Mouse (Mus musculus) heart, postnatal 4 days (tissue): ENCODE data around the gene Elfn2. TPM values are rescaled to one million over a fixed set of nuclear protein-coding genes. Genes with fewer than 3 reads are reported as not detected.

ENCODE experiments used
- DNase-seq: peaks from one replicate; pipeline ENCODE4 v3.0.0; 2021
- total RNA-seq, 2 experiments: library from RNA; stranded (reverse); gene quantifications; 2 replicates each; pipeline ENCODE4 v1.2.3; 2021

Elfn2 gene
- total RNA-seq, 2 experiments from 2014 or later, result 0.95 to 1.3 TPM

- peak; percentile 60 for DNase-seq
Measured at GRCm38 (mm10) chr15:78720532-78720931, 2.0 kb upstream of the Elfn2 start.

DNA sequence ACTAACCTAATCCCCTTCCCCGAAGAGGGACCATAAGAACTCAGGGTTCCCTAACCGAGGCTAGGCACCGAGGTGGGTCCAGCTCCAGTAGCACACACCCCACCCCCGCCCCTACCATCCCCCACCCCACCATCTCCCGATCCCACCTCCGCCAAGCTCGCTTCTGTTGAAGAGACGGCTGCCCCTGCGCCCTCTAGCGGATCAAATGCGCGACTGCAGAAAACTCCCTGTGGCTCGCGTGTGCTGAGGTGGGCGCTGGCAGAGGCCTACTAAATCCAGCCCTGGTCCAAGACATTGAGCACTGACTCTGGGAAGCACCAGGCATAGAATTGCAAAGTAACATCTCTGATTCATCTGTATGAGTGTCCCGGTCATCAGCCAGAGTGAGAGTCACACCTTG is 1.5 kb upstream of the Elfn2 start:
- DNase-seq, result peak; percentile 81

DNA sequence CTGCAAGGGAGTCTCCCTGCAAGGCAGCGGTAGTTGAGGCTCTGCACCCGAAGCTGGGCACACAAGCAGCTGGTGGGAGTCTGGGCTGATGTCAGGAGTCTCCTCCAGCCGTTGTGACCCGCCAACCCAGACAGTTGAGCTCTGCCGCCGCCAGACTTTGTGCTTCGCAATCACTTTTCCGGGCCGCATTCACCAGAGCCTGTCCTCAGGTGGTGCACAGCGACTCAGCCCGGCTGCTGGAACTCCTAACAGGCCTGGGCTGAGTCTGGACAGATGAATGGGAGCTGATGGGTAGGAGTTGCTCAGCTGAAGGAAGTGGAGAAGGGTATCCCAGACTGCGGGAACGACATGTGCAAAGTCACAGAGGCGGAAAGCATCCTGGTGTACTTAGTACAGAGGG is 845 bp upstream of the Elfn2 start:
- no peak for DNase-seq

- no peak for DNase-seq
Measured at GRCm38 (mm10) chr15:78716936-78717335, 1.6 kb downstream of the Elfn2 start.

DNA sequence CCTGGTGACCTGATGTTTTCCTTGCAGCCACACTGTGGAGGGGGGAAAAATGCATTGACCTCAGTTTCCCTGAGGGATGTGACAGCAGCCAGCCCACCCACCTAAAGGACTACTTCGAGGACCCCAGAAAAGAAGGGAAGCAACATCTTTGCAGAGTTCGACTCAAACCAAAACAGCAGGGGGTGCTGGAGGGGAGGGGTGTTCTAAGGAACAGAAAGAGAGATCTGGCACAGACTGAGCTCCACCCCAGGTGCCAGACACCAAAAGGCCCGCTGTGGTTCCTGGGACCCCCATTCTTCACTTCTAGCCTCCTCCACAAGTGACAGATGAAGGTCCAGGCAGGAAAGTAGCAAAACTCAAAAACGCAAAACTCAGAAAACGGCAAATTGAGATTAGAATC is 2.7 kb downstream of the Elfn2 start:
- no peak for DNase-seq

DNA sequence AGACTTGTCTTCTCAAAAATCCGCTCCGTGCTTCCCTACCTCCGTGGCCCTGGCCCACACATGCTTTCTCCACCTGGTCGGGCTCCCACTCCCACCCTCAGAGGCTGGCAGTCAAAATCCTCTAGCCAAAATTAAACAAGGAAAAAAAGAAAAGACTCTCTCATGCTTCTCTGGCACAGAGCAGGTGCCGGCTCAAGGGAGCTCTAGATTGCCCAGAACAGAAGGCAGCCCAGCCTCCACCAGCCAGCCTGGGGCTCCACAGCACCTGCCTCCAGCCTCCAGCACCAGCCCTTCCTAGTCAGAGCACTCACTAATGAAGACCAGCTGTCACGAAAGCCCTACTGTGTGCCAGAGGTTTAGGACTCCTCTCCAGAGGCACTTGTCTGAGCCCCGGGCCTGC is 4.8 kb downstream of the Elfn2 start:
- DNase-seq, result no peak

DNA sequence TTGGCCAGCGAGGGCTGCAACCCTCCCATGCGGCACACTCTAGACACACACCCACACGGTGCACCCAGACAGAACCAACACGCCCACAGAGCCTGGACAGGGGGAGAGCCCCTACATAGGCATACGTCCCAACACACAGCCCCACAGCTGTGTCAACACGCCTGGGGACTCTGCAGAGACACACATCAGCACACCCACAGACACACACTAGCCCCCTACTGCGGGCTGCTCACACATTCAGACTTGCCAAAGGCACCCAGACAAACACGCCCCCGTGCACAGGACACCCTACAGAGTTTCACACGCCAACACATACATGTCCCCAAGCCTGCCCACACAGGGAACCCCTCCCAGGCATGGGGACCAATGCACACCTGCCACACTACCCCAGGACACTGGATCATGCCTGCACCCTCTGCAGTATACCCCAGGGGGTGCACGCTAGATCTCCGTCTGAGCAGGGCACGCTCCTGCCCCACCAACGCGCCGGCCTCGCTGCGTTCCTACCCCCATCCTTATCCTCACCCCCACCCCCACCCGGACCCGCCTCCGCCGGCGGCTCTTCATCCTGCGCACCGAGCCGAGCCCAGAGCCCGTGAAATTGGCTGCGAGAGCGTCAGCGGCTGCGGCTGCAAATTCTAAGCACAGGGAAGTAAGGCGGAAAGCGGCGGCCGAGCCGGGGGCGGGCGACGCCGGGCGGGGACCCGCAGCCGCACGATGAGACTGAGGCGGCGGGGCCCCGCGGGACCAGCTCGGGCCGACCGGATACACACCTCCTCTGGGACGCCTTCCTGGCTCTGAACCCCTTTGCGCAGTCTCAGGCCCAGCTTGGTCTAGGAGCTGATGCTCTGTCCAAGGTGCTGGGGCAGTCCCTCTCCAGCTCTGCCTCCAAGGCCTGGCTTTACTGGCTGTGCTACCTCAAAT is 6.0 kb downstream of the Elfn2 start:
- peak; percentile 47 for DNase-seq

DNA sequence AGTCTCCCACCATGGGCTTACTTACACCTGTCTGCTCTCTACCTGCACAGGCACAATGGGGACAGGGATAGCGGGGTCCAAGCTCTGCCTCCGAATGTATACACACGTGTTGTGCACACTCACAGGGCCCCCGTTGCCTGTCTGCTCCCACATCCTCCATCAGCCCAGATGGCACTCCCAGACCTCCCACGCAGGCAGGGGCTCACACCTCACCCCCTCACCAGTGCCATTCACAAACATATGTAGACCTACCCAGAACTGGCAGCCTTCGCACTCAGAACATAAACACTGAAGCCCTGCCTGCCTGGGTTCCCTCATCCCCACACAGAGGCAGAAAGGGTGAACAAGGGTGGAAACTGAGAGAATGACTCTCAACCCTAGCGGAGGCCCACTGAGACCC is 6.6 kb downstream of the Elfn2 start:
- no peak for DNase-seq

- no peak for DNase-seq
Measured at GRCm38 (mm10) chr15:78710634-78711033, 7.9 kb downstream of the Elfn2 start.

DNA sequence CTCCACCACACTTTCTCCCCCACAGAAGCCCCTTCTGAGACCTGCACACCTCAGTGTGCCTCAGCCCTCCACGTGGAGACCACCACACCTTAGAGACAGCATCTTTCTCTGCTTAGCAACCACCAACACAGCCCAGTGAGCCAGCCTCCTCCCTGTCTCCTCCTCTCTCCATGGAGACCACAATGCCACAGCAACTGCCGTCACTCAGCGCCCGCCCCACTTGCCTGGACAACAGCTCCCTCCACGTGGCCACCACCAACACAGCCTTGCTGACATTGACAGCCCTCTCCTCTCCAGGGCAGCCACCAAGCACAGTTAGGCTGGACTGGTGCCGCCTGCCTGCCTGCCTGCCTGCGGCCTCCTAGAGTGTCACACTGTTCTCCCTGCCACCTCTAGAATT is 8.8 kb downstream of the Elfn2 start:
- peak; percentile 38 for DNase-seq

GRCm38 (mm10) chr15:78706630-78707029 is 11.9 kb downstream of the Elfn2 start:
- DNase-seq, result no peak

DNA sequence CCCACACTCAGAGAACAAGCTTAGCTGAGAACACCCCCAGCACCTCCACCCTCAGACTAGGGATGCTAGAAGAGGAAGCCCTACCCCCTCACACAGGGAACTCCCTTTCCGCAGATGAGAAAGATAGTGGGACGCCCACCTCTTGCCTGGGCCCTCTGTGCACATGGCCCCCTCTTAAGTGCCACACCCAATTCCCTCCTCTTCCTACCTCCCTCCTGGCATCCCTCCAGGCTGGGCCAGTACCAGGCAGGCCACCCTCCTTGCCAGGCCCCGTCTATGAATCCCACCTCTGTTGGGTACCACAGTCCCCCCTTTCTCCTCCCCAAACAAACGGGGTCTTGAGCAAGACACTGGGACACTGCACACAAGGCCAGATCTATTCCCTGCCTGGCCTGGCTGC is 13.7 kb downstream of the Elfn2 start:
- no peak for DNase-seq

GRCm38 (mm10) chr15:78704007-78704406 is 14.6 kb downstream of the Elfn2 start:
- DNase-seq, result no peak

DNA sequence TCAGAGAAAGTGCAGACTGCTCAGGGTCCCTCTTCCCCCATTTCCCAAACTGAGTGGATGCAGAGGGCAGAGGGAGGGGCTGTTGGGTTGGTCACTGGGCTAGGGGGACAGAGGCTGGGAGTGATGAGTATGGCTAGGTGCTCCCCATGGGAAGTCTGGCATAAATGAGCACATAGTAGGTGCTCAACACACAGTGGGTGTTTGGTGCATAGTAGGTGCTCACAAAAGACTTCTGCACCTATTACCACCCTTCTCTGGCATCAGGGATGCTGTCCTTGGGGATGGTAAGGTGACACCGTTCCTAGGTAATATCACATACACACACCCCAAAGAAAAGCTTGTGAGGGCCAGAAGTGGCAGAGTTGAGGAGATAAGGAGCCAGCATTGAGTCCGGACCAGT is 18.2 kb downstream of the Elfn2 start:
- DNase-seq, result no peak

DNA sequence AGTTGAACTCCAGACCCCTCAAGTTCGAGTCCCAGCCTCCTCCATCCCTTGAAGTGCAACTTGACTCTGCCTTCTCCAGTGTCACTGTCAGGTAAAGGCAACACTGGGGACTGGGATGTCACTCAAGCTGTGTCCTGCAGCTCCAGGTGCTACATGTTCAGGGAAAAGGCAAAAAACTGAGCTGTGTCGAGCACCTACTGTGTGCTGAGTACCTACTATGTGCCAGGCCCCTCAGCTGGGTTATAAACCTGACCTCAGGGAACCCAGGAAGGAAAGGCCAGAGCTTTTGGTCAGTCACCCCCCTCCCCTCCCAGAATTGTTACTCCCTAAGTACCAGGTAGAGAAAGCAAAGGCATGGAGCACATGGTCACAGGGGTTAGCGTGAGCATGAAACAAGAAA is 19.1 kb downstream of the Elfn2 start:
- no peak for DNase-seq

DNA sequence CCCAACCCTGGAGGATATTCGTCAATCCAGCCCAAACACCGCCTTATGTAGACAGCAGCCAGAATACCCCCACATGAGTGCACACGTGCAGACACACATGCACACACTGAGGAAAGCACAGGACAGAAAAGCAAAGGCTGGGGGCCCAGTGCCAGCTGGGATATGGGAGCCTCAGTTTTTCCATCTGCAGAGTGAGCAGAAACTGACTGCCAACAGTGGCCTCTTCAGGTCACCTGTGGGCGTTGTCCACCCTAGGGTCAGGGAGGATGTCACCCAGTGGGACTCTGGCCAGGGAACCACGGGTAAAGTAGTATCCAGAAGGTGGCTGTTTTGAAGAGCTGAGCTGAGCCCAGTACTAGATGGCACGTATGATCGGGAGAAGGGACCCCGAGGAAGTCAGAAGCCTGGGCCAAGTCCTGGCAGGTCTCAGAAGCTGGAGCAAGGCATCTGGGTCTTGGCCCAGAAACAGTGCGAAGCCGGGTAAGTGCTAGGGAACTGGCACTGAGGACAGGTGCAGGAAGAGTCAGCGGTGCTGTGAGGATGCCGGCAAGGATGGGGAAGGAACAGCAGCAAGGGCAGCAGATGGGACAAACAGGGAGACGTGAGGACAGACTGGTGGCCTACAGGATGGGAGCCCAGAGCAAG is 20.0 kb downstream of the Elfn2 start:
- no peak for DNase-seq

DNA sequence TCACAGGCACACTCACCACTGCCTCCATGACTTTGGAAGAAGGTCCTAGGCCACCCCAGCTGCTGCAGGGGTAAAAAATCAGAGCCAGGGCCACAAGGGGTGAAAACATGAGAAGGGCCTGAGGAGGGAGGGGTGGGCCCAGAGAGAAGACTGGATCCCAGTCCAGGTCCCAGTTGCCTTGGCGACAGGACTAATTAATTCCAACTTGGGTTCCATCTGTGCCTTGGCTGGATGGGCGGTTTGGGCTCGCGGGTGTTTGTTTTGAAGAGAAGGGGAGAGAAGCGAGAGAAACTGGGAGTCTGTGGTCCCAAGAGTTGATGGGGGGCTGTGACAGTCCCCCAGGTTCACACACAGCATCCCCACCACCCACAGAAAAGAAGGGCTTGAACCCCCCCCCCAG is 20.5 kb downstream of the Elfn2 start:
- DNase-seq, result no peak

DNA sequence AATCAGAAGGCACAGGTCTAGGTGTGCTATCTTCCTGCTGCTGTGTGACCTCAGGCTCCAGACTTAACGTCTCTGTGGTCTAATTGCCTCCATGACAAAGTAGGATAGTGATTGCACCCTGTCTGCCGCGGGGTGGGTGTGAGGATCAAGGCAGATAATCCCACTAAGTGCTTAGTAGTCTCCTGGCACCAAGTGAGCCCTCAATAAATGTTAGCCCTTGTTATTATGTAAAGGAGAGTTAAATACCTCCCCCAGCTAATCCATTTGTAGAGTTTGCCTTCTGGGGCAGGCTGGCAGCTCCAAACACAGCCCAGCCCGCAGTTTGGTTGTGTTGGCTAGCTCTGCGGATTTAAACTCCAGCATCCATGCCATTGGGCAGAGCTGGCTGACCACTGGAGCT is 22.8 kb downstream of the Elfn2 start:
- no peak for DNase-seq

DNA sequence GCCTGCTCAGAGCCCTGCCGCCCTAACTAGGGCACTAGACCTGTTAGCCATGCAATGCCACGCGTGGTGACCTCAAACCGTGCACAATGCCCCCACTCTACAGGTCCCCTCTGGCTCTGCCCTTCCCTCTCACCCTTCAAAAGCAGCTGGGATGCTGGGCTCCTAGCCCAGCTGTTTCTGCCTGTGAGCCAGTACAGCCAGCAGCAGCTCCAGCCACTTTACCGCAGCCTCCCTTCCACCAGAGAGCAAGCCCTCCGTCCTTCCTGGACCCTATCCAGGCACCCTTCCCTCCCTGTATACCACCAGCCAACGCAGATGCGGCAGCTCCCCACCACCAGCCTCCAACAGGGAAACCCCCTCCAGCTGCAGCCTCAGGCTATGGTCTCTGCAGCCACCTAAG is 26.1 kb downstream of the Elfn2 start:
- no peak for DNase-seq

DNA sequence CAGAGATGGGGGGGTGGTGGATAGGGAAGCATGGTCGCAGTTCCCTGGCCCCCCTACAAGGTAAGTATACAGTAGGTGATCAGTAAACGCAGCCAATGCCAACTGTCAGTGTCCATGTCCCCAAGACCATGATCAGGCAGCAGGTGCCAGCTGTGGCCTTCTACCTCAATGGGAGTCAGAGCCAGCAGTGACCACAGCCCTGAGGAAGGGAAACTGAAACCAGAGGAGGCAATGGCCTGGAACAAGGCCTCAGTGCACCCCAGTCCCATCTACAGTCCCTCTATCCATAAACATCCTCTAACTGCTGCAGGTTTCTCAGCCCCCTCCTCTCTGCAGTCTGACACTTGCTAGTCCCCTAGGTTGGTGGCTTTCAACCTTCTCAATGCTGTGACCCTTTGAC is 27.9 kb downstream of the Elfn2 start:
- DNase-seq, result no peak

DNA sequence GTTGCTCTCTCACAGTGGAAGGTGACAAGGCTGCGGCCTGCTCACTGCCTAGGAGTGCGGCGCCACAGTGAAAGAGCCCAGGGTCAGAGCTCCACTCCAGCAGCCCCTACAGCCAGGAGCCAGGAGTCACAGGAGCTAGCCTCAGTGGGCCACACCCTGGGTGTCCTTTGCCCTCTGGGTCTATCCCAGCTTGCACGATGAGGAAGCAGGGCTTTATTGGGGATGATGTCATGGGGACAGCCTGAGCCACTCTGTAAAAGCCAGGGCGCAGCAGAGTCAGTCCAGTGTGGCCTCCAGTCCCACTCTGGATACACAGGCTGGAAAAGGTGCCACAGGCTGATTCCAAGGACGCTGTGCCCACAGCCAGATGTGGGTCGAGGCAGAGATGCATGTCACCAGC is 31.7 kb downstream of the Elfn2 start:
- no peak for DNase-seq

DNA sequence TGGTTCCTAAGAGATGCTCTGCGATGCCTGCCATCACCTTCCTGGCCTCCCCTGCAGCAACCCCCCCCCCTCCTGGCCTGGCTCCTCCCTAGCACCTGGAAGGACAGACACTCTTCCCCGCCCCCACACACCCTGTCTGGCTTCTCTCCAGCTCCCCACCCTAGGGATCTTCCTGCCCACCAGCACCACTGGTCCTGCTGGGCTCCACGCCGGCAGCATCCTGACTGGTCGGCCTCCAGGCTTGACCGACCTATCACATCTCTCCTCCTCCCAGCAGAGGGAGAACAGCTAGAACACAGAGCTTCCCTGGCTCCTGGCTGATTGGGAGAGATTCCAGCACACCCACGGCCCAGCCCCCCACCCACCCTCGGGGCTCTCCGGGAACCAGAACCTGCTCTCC is 34.5 kb downstream of the Elfn2 start:
- DNase-seq, result no peak

DNA sequence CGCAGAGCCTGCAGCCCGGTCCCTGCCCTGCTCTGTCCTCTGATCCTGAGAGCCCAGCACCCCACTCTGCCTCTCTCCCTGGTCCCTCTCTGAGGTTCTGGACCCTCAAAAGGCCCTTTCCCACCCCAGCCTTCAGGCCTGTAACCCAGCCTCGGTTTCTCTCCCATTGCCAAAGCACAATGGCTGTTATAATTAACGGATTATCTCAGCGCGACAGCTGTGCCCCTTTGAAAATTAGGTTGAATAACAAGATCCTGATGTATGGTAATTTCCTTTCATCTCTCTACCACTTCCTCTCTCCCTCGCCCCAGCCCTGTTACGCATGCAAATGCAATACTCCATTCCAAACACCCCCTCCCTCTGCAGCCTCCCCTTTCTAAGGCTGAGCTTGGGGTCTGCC is 35.1 kb downstream of the Elfn2 start:
- no peak for DNase-seq

- no peak for DNase-seq
Measured at GRCm38 (mm10) chr15:78681781-78682180, 36.8 kb downstream of the Elfn2 start.
